Mouse (Mus musculus) neural tube, embryonic 15.5 days (tissue): ENCODE measurements around the gene Ank3. TPM values are rescaled to one million over a fixed set of nuclear protein-coding genes. Genes with fewer than 3 reads are reported as not detected.
"Not testable (repeated sequence)": the region's sequence is repeated elsewhere in the genome, so short reads cannot be mapped to it uniquely, and the experiment has no call there.

ENCODE experiments used
- ATAC-seq: fragments of 200-750 bp; cut with Nextera tagmentation; 2 replicates; pipeline ENCODE4 v1.8.0; 2017; ENCODE audit warnings: mild to moderate bottlenecking, moderate TSS enrichment, moderate library complexity; ENCODE audit not compliant: low FRiP score
- H3K27ac ChIP-seq: fragments of 300-500 bp; sonication (generic); replicated peaks from 2 replicates; pipeline ENCODE4 v1.5.1; 2015; ENCODE audit warnings: mild to moderate bottlenecking, inconsistent platforms
- H3K27me3 ChIP-seq: fragments of 300-500 bp; sonication (generic); replicated peaks from 2 replicates; pipeline ENCODE4 v1.6.1; 2015; ENCODE audit warnings: inconsistent platforms
- H3K36me3 ChIP-seq: fragments of 300-500 bp; sonication (generic); 2 replicates; pipeline ENCODE4 v1.6.1; 2015; ENCODE audit warnings: inconsistent platforms
- H3K4me1 ChIP-seq: fragments of 300-500 bp; sonication (generic); 2 replicates; pipeline ENCODE4 v1.6.1; 2015; ENCODE audit warnings: inconsistent platforms
- H3K4me2 ChIP-seq: fragments of 300-500 bp; sonication (generic); 2 replicates; pipeline ENCODE4 v1.6.1; 2015; ENCODE audit warnings: inconsistent platforms, mild to moderate bottlenecking, moderate library complexity
- H3K4me3 ChIP-seq: fragments of 300-500 bp; sonication (generic); replicated peaks from 2 replicates; pipeline ENCODE4 v1.5.1; 2015; ENCODE audit warnings: mild to moderate bottlenecking, inconsistent platforms
- H3K9ac ChIP-seq: fragments of 300-500 bp; sonication (generic); replicated peaks from 2 replicates; pipeline ENCODE4 v1.6.1; 2015; ENCODE audit warnings: mild to moderate bottlenecking, inconsistent platforms
- H3K9me3 ChIP-seq: fragments of 300-500 bp; sonication (generic); replicated peaks from 2 replicates; pipeline ENCODE4 v1.6.1; 2016; ENCODE audit warnings: inconsistent platforms
- WGBS: fragments of 180-500 bp; shearing (Covaris S2); methylation state at CpG from one replicate; pipeline ENCODE4 v1.1.7; 2015; ENCODE audit warnings: mixed read lengths; 5-methylcytosine and 5-hydroxymethylcytosine counted together
- polyA plus RNA-seq: library from polyadenylated mRNA; unstranded; fragments of >200 nt; fragmentation: Nextera tagmentation; extraction: Ambion mirVana; gene quantifications from 2 replicates; pipeline ENCODE4 v1.2.1, GENCODE M21; 2015

Gene Ank3
- polyA plus RNA-seq, 1 experiment from 2014 or later = 89.5 TPM

- ATAC-seq = no peak
- no peak overlapping the region for H3K4me2 ChIP-seq
- H3K4me1 ChIP-seq = no peaks in the 10 kb centered on the region
- H3K9ac ChIP-seq = no peak overlapping the region
- H3K36me3 ChIP-seq = peaks cover 64% of the 10 kb centered on the region
- H3K27me3 ChIP-seq = no peaks in the 10 kb centered on the region
- no peak overlapping the region for H3K4me3 ChIP-seq
- no peaks in the 10 kb centered on the region for H3K9me3 ChIP-seq
- H3K27ac ChIP-seq = no peak overlapping the region
- 94% methylated on average over 8 of the region's 8 CpGs for WGBS
These were observed 500.2 kb downstream of the Ank3 start for GRCm38 (mm10) chr10:69898821-69899220.

DNA sequence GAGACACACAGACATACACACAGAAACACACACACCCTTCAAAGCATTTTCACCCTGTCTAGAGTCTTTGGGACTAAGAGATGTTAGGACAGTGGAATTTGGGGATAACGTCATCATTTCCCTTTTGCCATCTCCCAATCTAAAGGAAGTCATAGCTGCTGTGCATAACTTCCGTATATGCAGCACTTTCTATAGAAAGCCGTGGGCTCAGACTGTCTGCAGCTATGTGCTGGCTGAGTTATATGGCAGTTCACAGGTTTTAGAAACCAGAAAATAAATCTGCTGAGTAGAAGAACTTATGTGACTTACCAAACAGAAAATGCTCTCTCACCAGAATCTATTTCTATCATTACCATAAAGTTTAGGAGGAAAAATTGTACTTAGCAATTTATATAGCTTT is 501.2 kb downstream of the Ank3 start:
- WGBS = 85% methylated on average over 3 of the region's 3 CpGs
- H3K9ac ChIP-seq = no peak overlapping the region
- H3K4me2 ChIP-seq = no peak overlapping the region
- no peaks in the 10 kb centered on the region for H3K27me3 ChIP-seq
- no peaks in the 10 kb centered on the region for H3K4me1 ChIP-seq
- H3K9me3 ChIP-seq = no peaks in the 10 kb centered on the region
- peaks cover 64% of the 10 kb centered on the region for H3K36me3 ChIP-seq
- no peak for ATAC-seq
- H3K4me3 ChIP-seq = no peak overlapping the region
- H3K27ac ChIP-seq = no peak overlapping the region

DNA sequence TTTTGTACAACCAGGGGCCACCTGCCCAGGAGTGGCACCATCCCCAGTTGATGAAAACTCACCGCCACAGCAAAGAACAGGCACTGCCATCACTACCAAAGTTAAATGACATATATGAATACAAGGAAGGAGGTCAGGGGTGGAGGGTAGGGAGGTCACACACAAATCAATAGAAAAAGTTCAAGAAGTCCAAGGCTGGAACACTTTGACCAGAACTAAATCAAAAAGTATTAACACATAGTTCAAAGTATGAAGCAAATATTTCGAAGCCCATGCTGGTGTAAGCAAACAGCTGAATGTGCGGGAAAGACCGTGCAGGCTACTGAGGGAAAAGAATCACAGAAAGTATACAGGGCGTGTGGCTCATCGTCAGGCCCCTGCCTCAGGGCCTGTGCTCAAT is 503.5 kb downstream of the Ank3 start:
- WGBS = 90% methylated on average over 6 of the region's 6 CpGs
- no peaks in the 10 kb centered on the region for H3K4me1 ChIP-seq
- no peak overlapping the region for H3K27ac ChIP-seq
- ATAC-seq = no peak
- H3K9me3 ChIP-seq = no peaks in the 10 kb centered on the region
- H3K4me3 ChIP-seq = no peak overlapping the region
- peaks cover 60% of the 10 kb centered on the region for H3K36me3 ChIP-seq
- H3K4me2 ChIP-seq = no peak overlapping the region
- no peak overlapping the region for H3K9ac ChIP-seq
- no peaks in the 10 kb centered on the region for H3K27me3 ChIP-seq

GRCm38 (mm10) chr10:69904321-69904720 is 505.7 kb downstream of the Ank3 start:
- no peak overlapping the region for H3K27ac ChIP-seq
- H3K9ac ChIP-seq = no peak overlapping the region
- H3K4me1 ChIP-seq = no peaks in the 10 kb centered on the region
- H3K36me3 ChIP-seq = peaks cover 46% of the 10 kb centered on the region
- no peaks in the 10 kb centered on the region for H3K9me3 ChIP-seq
- WGBS = 69% methylated on average over 10 of the region's 10 CpGs
- no peak for ATAC-seq
- no peaks in the 10 kb centered on the region for H3K27me3 ChIP-seq
- no peak overlapping the region for H3K4me3 ChIP-seq
- H3K4me2 ChIP-seq = no peak overlapping the region

DNA sequence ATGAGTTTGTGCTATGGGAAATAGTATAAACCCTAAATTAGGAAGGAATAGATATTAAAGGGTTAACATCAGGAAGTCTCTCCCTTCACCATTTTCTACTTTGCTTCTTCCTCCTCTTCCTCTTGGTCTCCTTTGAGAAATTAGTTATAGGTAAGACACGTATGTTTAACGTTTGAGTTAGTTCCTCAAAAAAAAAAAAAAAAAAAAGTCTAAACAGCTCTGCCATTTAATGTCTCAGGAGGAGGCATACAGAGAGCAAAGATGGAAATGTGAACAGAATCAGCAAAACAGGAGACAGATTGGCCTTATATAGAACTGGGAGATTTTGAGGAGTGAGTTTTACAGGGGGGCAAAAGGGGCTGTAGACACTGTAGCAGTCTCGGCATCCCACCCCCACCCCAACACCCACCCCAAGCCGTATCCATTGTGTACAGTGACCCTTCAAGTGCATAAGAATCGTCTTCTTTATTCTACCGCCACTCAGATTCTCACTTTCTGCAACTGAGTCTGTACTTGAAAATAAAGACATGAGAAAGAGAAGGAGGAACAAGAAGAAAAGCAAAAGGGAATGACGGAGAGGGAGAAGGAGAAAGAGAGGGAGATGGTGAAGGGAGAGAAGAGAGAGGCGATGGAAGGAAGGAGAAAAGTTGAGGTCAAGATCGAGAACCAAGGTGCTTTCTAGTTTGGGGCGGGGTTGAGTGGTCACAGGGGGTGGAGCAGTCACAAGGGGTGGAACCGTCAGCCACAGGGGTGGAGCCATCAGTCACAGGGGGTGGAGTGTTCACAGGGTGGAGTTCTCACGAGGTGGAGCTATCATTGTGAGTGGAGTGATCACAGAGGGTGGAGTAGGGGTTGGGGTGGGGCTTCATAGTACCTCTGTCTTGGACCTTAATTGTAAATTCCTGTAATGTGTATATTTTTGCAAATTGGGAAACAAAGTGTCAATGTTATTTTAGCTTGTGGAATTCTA is 509.5 kb downstream of the Ank3 start:
- no peak for ATAC-seq
- no peak overlapping the region for H3K9ac ChIP-seq
- H3K27me3 ChIP-seq = no peaks in the 10 kb centered on the region
- peaks cover 14% of the 10 kb centered on the region; the same call in 1 of the 2 replicates for H3K36me3 ChIP-seq
- H3K4me2 ChIP-seq = no peak overlapping the region
- H3K4me1 ChIP-seq = no peaks in the 10 kb centered on the region
- WGBS = 50% methylated on average over 12 of the region's 12 CpGs
- no peaks in the 10 kb centered on the region for H3K9me3 ChIP-seq
- H3K4me3 ChIP-seq = no peak overlapping the region
- no peak overlapping the region for H3K27ac ChIP-seq

GRCm38 (mm10) chr10:69909856-69910255 is 511.3 kb downstream of the Ank3 start:
- Histone ChIP-seq H3K4me3 (no peak overlapping the region), H3K9ac (no peak overlapping the region), H3K4me1 (no peaks in the 10 kb centered on the region), H3K36me3 (peaks cover 13% of the 10 kb centered on the region; the same call in 1 of the 2 replicates), H3K27me3 (no peaks in the 10 kb centered on the region), H3K27ac (no peak overlapping the region), H3K4me2 (no peak overlapping the region), H3K9me3 (no peaks in the 10 kb centered on the region)
- no peak for ATAC-seq
- WGBS = 87% methylated on average over 4 of the region's 4 CpGs

DNA sequence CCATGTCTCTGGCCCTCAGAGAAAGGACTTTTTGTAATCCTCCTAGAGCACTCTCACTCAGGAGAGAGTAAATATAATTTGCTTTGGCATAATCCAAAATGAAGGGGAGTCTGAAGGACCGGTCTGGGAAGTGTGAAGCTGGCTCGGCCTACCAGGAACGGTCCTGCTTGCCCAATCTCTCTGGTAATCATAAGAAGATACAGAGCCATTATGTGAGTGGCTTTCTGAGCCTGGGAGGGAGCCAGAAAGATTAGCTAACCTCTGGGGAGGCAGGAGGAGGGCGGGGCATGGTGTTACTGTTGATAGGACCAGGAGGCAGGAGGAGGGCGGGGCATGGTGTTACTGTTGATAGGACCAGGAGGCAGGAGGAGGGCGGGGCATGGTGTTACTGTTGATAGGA is 511.7 kb downstream of the Ank3 start:
- not testable (repeated sequence) for H3K9me3 ChIP-seq, H3K27me3 ChIP-seq, H3K9ac ChIP-seq, ATAC-seq, H3K4me3 ChIP-seq, H3K4me1 ChIP-seq, H3K27ac ChIP-seq, H3K4me2 ChIP-seq
- H3K36me3 ChIP-seq = peaks cover 15% of the 10 kb centered on the region; the same call in 1 of the 2 replicates
- WGBS = 21% methylated on average over 5 of the region's 6 CpGs

GRCm38 (mm10) chr10:69910726-69911125 is 512.2 kb downstream of the Ank3 start:
- 38% methylated on average over 6 of the region's 7 CpGs for WGBS
- not testable (repeated sequence) for ATAC-seq, H3K9ac ChIP-seq

DNA sequence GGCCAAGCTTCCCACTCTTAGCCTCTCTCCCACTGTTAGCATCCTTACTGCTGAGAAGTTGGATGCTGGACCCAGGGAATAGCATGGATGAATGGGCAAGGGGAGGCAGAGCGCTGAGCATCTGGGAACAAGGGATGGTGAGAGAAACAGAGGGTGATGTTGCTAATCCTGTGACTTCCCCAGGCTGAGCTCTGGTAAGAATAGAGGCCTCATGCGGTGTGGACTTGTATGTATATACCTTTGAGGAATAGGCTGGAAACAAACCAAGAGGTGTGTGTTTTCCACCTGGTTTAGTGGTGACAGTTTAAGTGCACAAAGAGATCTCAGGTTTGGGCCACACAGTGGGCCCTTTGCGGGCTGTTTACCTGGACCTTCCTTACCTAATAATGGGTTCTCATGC is 517.0 kb downstream of the Ank3 start:
- no peak overlapping the region for H3K4me3 ChIP-seq
- ATAC-seq = no peak
- H3K4me1 ChIP-seq = no peaks in the 10 kb centered on the region
- no peaks in the 10 kb centered on the region for H3K9me3 ChIP-seq
- no peaks in the 10 kb centered on the region for H3K27me3 ChIP-seq
- 79% methylated on average over 3 of the region's 3 CpGs for WGBS
- H3K27ac ChIP-seq = no peak overlapping the region
- H3K9ac ChIP-seq = no peak overlapping the region
- H3K36me3 ChIP-seq = peaks cover 15% of the 10 kb centered on the region
- no peak overlapping the region for H3K4me2 ChIP-seq

More at GRCm38 (mm10) chr10:69910726-69911125, 512.2 kb downstream of the Ank3 start:
- H3K4me1 ChIP-seq, H3K4me3 ChIP-seq, H3K9me3 ChIP-seq, H3K4me2 ChIP-seq, H3K27ac ChIP-seq, H3K27me3 ChIP-seq: not testable (repeated sequence)
- peaks cover 14% of the 10 kb centered on the region; the same call in 1 of the 2 replicates for H3K36me3 ChIP-seq

GRCm38 (mm10) chr10:69916205-69916604 is 517.6 kb downstream of the Ank3 start:
- no peak overlapping the region for H3K4me2 ChIP-seq
- no peak for ATAC-seq
- no peaks in the 10 kb centered on the region for H3K9me3 ChIP-seq
- WGBS = 95% methylated on average over 4 of the region's 4 CpGs
- H3K4me1 ChIP-seq = no peaks in the 10 kb centered on the region
- no peak overlapping the region for H3K4me3 ChIP-seq
- no peak overlapping the region for H3K9ac ChIP-seq
- peaks cover 16% of the 10 kb centered on the region for H3K36me3 ChIP-seq
- H3K27me3 ChIP-seq = no peaks in the 10 kb centered on the region
- no peak overlapping the region for H3K27ac ChIP-seq

GRCm38 (mm10) chr10:69916689-69917435 is 518.3 kb downstream of the Ank3 start:
- Histone ChIP-seq H3K27ac (no peak overlapping the region), H3K4me3 (no peak overlapping the region), H3K9ac (no peak overlapping the region), H3K4me1 (no peaks in the 10 kb centered on the region), H3K9me3 (no peaks in the 10 kb centered on the region), H3K4me2 (no peak overlapping the region), H3K27me3 (no peaks in the 10 kb centered on the region), H3K36me3 (peaks cover 16% of the 10 kb centered on the region)
- WGBS = 77% methylated on average over 10 of the region's 10 CpGs
- no peak for ATAC-seq

- Histone ChIP-seq H3K9me3 (no peaks in the 10 kb centered on the region), H3K36me3 (peaks cover 16% of the 10 kb centered on the region), H3K4me3 (no peak overlapping the region), H3K27ac (no peak overlapping the region), H3K27me3 (no peaks in the 10 kb centered on the region), H3K4me2 (no peak overlapping the region), H3K9ac (no peak overlapping the region), H3K4me1 (no peaks in the 10 kb centered on the region)
- 93% methylated on average over 5 of the region's 5 CpGs for WGBS
- no peak for ATAC-seq
These were observed 519.1 kb downstream of the Ank3 start for GRCm38 (mm10) chr10:69917711-69918110.
